Mouse (Mus musculus) monocyte, adult 2 months (primary cell): ENCODE results near the gene Inhbb.

Experiments
- DNase-seq, 2 experiments: peaks; one replicate each; pipeline ENCODE4 v3.0.0; 2022; ENCODE audit warnings: low spot score in 2 of 2, low read depth in 1 of 2

Gene Inhbb

GRCm38 (mm10) chr1:119421576-119422421 is at the start of gene Inhbb:
Gene Inhbb, minus strand, starts transcription at chr1:119422248.
- no peak for DNase-seq

- peak in 1 of 2 experiments; percentile 31 for DNase-seq
Measured at GRCm38 (mm10) chr1:119463386-119463785, 41.3 kb upstream of the Inhbb start.

- DNase-seq, result no peak
Measured at GRCm38 (mm10) chr1:119460062-119460461, 38.0 kb upstream of the Inhbb start.

- no peak for DNase-seq
Measured at GRCm38 (mm10) chr1:119457993-119458605, 36.1 kb upstream of the Inhbb start.

- no peak for DNase-seq
Measured at GRCm38 (mm10) chr1:119457528-119457855, 35.4 kb upstream of the Inhbb start.

- DNase-seq, result no peak
Measured at GRCm38 (mm10) chr1:119456671-119457527, 34.9 kb upstream of the Inhbb start.

GRCm38 (mm10) chr1:119453731-119454130 is 31.7 kb upstream of the Inhbb start:
- no peak for DNase-seq

- no peak for DNase-seq
Measured at GRCm38 (mm10) chr1:119451417-119451816, 29.4 kb upstream of the Inhbb start.

GRCm38 (mm10) chr1:119450651-119451345 is 28.8 kb upstream of the Inhbb start:
- DNase-seq, result no peak

GRCm38 (mm10) chr1:119446753-119447283 is 24.8 kb upstream of the Inhbb start:
- no peak for DNase-seq

- DNase-seq, result no peak
Measured at GRCm38 (mm10) chr1:119443591-119444350, 21.7 kb upstream of the Inhbb start.

- DNase-seq, result no peak
Measured at GRCm38 (mm10) chr1:119442901-119443300, 20.9 kb upstream of the Inhbb start.

- DNase-seq, result no peak
Measured at GRCm38 (mm10) chr1:119438105-119438637, 16.1 kb upstream of the Inhbb start.

- no peak for DNase-seq
Measured at GRCm38 (mm10) chr1:119437401-119437800, 15.4 kb upstream of the Inhbb start.

GRCm38 (mm10) chr1:119424141-119424860 is 2.3 kb upstream of the Inhbb start:
- DNase-seq, result no peak

GRCm38 (mm10) chr1:119423510-119423909 is 1.5 kb upstream of the Inhbb start:
- DNase-seq, result no peak

GRCm38 (mm10) chr1:119422460-119423015 is 490 bp upstream of the Inhbb start:
- DNase-seq, result no peak

- DNase-seq, result no peak
Measured at GRCm38 (mm10) chr1:119420984-119421575, 968 bp downstream of the Inhbb start.
